Mouse (Mus musculus): ENCODE results near the gene Smim17. TPM values are rescaled to one million over a fixed set of nuclear protein-coding genes. Genes with fewer than 3 reads are reported as not detected.

Smim17 gene
- polyA plus RNA-seq (2012; rRNA removed), result 0.03 TPM in 1 of 2 replicates, not detected in the other

GRCm38 (mm10) chr7:6397996-6398975 is at the start of gene Smim17:
Gene Smim17 (plus strand): TSS chr7:6398715.
- 27% methylated on average over 25 of the region's 25 CpGs for WGBS
- Histone ChIP-seq H3K36me3 (ENCODE audit: control insufficient read depth, insufficient read depth, low read length) (peaks cover 2% of the 10 kb centered on the region; the same call in 1 of the 2 replicates), H3K4me1 (ENCODE audit: control insufficient read depth, insufficient read depth, low read length) (no peaks in the 10 kb centered on the region), H3K27ac (ENCODE audit: insufficient read depth, low read depth, low read length) (no peak within 1 kb of the TSS), H3K4me3 (ENCODE audit: insufficient read depth, low read depth, low read length) (peak within 1 kb of the TSS; percentile 41), H3K27me3 (replicated peaks; ENCODE audit: control insufficient read depth, insufficient read depth, low read length) (no peaks in the 10 kb centered on the region)
- no peak for TF ChIP-seq CTCF (conservative IDR thresholded peaks at IDR 0.05; ENCODE audit: insufficient read depth, insufficient read length, low read depth, low read length)
- peak; percentile 37 for DNase-seq

GRCm38 (mm10) chr7:6358121-6358520 is 40.4 kb upstream of the Smim17 start:
- 59% methylated on average over 2 of the region's 2 CpGs for WGBS
- TF ChIP-seq CTCF (conservative IDR thresholded peaks at IDR 0.05; ENCODE audit: insufficient read depth, insufficient read length, low read depth, low read length), result no peak
- no peak for TF ChIP-seq POLR2A (IDR thresholded peaks at IDR 0.05; ENCODE audit: low read depth, low read length)
- no peak overlapping the region for H3K4me3 ChIP-seq (ENCODE audit: insufficient read depth, low read depth, low read length)
- H3K27me3 ChIP-seq (replicated peaks; ENCODE audit: control insufficient read depth, insufficient read depth, low read length), result no peaks in the 10 kb centered on the region
- no peaks in the 10 kb centered on the region for H3K4me1 ChIP-seq (ENCODE audit: control insufficient read depth, insufficient read depth, low read length)
- DNase-seq, result no peak
- no peak overlapping the region for H3K27ac ChIP-seq (ENCODE audit: insufficient read depth, low read depth, low read length)
- no peaks in the 10 kb centered on the region for H3K36me3 ChIP-seq (ENCODE audit: control insufficient read depth, insufficient read depth, low read length)

- Histone ChIP-seq H3K4me3 (ENCODE audit: insufficient read depth, low read depth, low read length) (no peak overlapping the region), H3K27me3 (replicated peaks; ENCODE audit: control insufficient read depth, insufficient read depth, low read length) (no peaks in the 10 kb centered on the region), H3K36me3 (ENCODE audit: control insufficient read depth, insufficient read depth, low read length) (no peaks in the 10 kb centered on the region), H3K4me1 (ENCODE audit: control insufficient read depth, insufficient read depth, low read length) (peaks cover 6% of the 10 kb centered on the region), H3K27ac (ENCODE audit: insufficient read depth, low read depth, low read length) (no peak overlapping the region)
- 51% methylated on average over 10 of the region's 10 CpGs for WGBS
- TF ChIP-seq POLR2A (IDR thresholded peaks at IDR 0.05; ENCODE audit: low read depth, low read length), result no peak
- TF ChIP-seq CTCF (conservative IDR thresholded peaks at IDR 0.05; ENCODE audit: insufficient read depth, insufficient read length, low read depth, low read length), result 0 out of 2 replicates have a peak, but pooled peaks have one; percentile 11
- DNase-seq, result peak; percentile 60
These were observed 39.5 kb upstream of the Smim17 start for GRCm38 (mm10) chr7:6358937-6359590.

DNA sequence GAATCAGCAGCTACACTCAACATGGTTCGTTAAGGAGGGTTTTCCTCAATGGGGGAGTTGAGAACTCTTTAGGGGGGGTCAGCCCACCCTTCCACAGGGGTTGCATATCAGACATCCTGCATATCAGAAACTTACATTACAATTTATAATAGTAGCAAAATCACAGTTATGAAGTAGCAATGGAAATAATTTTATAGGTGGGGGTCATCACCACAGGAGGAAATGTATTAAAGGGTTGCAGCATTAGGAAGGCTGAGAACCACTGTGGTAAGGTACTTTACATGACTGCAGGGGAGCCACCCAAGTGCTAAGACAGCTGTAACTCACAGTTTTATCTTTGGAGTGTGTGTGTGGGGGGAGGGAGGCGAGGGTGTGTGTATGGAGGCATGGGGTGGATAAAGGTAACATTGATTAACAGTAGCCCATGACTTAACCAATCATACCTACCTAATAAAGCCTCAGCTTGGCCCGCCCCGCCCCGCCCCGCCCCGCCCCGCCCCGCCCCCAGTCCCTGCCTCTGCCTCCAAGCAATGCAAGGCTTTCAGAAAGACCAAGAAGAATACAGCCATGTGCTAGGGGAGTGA is 37.9 kb upstream of the Smim17 start:
- TF ChIP-seq POLR2A (IDR thresholded peaks at IDR 0.05; ENCODE audit: low read depth, low read length) (no peak), CTCF (conservative IDR thresholded peaks at IDR 0.05; ENCODE audit: insufficient read depth, insufficient read length, low read depth, low read length) (no peak)
- no peak for DNase-seq
- Histone ChIP-seq H3K27ac (ENCODE audit: insufficient read depth, low read depth, low read length) (no peak overlapping the region), H3K4me3 (ENCODE audit: insufficient read depth, low read depth, low read length) (no peak overlapping the region), H3K36me3 (ENCODE audit: control insufficient read depth, insufficient read depth, low read length) (no peaks in the 10 kb centered on the region), H3K4me1 (ENCODE audit: control insufficient read depth, insufficient read depth, low read length) (peaks cover 6% of the 10 kb centered on the region), H3K27me3 (replicated peaks; ENCODE audit: control insufficient read depth, insufficient read depth, low read length) (no peaks in the 10 kb centered on the region)
- WGBS, result 27% methylated on average over 8 of the region's 9 CpGs

- WGBS, result 23% methylated on average over 7 of the region's 7 CpGs
- Histone ChIP-seq H3K36me3 (ENCODE audit: control insufficient read depth, insufficient read depth, low read length) (no peaks in the 10 kb centered on the region), H3K27me3 (replicated peaks; ENCODE audit: control insufficient read depth, insufficient read depth, low read length) (no peaks in the 10 kb centered on the region), H3K27ac (ENCODE audit: insufficient read depth, low read depth, low read length) (0 out of 2 replicates have a peak overlapping the region, but pooled peaks have one; percentile 66), H3K4me3 (ENCODE audit: insufficient read depth, low read depth, low read length) (no peak overlapping the region), H3K4me1 (ENCODE audit: control insufficient read depth, insufficient read depth, low read length) (peaks cover 6% of the 10 kb centered on the region)
- no peak for TF ChIP-seq CTCF (conservative IDR thresholded peaks at IDR 0.05; ENCODE audit: insufficient read depth, insufficient read length, low read depth, low read length)
- no peak for TF ChIP-seq POLR2A (IDR thresholded peaks at IDR 0.05; ENCODE audit: low read depth, low read length)
- no peak for DNase-seq
These were observed 36.8 kb upstream of the Smim17 start for GRCm38 (mm10) chr7:6361756-6362155.

GRCm38 (mm10) chr7:6362268-6363046 is 36.1 kb upstream of the Smim17 start:
- peak overlapping the region; percentile 79 for H3K4me3 ChIP-seq (ENCODE audit: insufficient read depth, low read depth, low read length)
- H3K4me1 ChIP-seq (ENCODE audit: control insufficient read depth, insufficient read depth, low read length), result peaks cover 6% of the 10 kb centered on the region
- no peaks in the 10 kb centered on the region for H3K36me3 ChIP-seq (ENCODE audit: control insufficient read depth, insufficient read depth, low read length)
- DNase-seq, result peak; percentile 100
- TF ChIP-seq CTCF (conservative IDR thresholded peaks at IDR 0.05; ENCODE audit: insufficient read depth, insufficient read length, low read depth, low read length) (no peak), POLR2A (IDR thresholded peaks at IDR 0.05; ENCODE audit: low read depth, low read length) (no peak)
- peak overlapping the region; percentile 66; the same call in 1 of the 2 replicates for H3K27ac ChIP-seq (ENCODE audit: insufficient read depth, low read depth, low read length)
- no peaks in the 10 kb centered on the region for H3K27me3 ChIP-seq (replicated peaks; ENCODE audit: control insufficient read depth, insufficient read depth, low read length)
- WGBS, result under 1% methylated on average over 38 of the region's 38 CpGs

Measured in kidney, adult 2 months (tissue).